Mouse (Mus musculus) heart, postnatal 36 days (tissue): ENCODE results near the gene Rabgap1l. TPM values are rescaled to one million over a fixed set of nuclear protein-coding genes. Genes with fewer than 3 reads are reported as not detected.
"Not testable (repeated sequence)": the region's sequence is repeated elsewhere in the genome, so short reads cannot be mapped to it uniquely, and the experiment has no call there.

Source experiments
- DNase-seq, 2 experiments: peaks; one replicate each; pipeline ENCODE4 v3.0.0; 2021 to 2022
- intact Hi-C: fragments of 180-260 bp; cut with DNase I; formaldehyde crosslinking; loops from one replicate; pipeline ENCODE4 v1.15.1; 2025
- total RNA-seq, 2 experiments: library from RNA; stranded (reverse); gene quantifications; 2 replicates each; pipeline ENCODE4 v1.2.3; 2021

The Rabgap1l gene
- total RNA-seq, 2 experiments from 2014 or later, result 80.3 to 83.6 TPM

- DNase-seq, result no peak
- intact Hi-C loops, result no loop called here
Observed at GRCm38 (mm10) chr1:160606425-160606824, 186.6 kb downstream of the Rabgap1l start.

DNA sequence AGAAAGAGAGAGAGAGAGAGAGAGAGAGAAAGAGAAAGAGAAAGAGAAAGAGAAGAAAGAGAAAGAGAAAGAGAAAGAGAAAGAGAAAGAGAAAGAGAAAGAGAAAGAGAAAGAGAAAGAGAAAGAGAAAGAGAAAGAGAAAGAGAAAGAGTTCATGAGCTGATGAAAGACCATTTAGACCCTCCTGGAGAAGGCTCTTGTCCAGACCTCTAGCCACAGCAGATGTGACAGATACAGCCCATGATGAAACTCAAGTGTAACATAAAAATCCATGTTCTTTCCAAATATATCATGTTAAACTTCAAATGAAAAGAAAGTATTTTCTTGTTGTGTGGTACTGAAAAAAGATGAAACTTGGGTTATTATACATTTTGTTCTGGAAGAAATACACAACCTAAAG is 189.7 kb downstream of the Rabgap1l start:
- DNase-seq, intact Hi-C loops: not testable (repeated sequence)

GRCm38 (mm10) chr1:160597369-160597768 is 195.6 kb downstream of the Rabgap1l start:
- no peak for DNase-seq
- intact Hi-C loops, result no loop called here

- intact Hi-C loops, result no loop called here
- DNase-seq, result no peak
Observed at GRCm38 (mm10) chr1:160596948-160597270, 196.1 kb downstream of the Rabgap1l start.

DNA sequence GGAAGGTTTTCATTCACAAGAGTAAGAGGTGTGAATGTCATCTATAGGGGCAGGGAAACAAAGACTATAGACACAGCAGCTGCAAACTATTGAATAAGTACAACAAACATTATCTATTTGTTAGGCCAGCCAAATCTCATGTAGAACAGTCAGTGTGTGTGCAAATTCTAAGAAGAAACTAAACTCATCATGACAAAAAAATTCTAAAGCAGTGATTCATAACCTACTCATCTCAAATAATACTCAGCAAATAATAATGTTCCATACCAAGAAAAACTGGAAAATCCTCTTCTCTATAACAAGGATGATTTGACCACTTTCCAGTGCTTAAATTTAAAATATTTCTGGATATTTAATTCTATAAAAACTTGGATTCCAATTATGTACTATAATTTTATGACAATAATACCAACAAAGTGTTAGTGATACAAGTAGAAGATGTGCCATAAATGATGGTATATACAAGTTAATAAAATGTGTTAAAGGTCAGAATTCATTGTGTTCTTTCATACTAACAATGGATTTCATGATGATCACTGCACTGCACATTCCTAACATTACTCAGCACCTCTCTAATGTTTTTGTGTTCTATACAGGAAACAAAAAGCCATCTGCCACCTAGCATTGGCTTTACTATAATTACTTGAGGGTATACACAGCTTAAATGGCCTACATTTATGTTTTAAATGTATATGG is 196.6 kb downstream of the Rabgap1l start:
- DNase-seq, result no peak
- intact Hi-C loops, result no loop called here

- DNase-seq, result no peak
- intact Hi-C loops, result no loop called here
Observed at GRCm38 (mm10) chr1:160594576-160594975, 198.4 kb downstream of the Rabgap1l start.

DNA sequence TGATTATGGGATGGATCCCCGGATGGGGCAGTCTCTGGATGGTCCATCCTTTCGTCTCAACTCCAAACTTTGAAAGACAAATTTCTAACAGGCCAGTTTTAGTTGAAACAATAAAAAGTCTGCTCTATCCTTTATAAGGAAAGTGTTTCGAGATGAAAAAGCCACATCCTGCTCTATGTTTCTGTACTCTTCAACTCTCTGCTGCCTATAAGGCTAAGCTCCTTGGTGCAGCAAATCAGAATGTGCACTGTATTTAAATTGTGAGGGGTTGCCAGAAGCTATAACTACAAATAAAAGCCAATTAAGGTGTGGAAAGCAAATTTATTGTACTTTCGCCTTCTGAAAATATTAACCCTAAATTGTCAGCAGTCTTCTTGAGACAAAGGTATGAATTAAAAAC is 198.9 kb downstream of the Rabgap1l start:
- DNase-seq, result no peak
- intact Hi-C loops, result no loop called here

DNA sequence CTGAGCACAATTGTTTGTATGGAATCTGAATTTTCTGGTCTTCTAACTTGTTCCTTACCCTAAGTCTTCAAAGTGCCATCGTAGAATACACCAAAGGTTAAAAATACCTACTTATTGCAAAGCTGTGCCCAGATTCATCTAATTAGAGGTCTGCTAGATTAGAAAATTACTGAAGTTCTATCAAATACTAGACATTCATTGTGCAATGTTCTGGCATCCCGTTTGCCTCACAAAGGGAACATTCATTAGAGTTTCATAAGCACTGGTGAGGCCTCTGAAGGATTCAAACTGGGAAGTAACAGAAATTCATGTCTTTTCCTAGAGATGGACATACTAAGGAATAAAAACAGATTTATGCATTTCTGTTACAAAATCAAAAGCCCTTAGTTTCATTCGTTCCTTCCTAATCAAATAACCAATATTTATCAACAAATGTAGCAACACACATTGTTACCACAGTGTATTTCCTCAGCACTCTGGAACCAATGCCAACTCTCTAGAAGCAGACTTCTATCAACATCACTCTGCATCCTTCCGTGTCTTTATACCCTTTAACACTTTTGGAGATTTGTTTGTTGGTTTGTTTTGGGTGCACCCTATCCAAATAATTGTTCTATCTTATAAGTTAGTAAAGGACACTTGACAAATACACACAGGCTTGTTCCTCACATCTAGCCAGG is 204.0 kb downstream of the Rabgap1l start:
- DNase-seq, result no peak
- intact Hi-C loops, result no loop called here

DNA sequence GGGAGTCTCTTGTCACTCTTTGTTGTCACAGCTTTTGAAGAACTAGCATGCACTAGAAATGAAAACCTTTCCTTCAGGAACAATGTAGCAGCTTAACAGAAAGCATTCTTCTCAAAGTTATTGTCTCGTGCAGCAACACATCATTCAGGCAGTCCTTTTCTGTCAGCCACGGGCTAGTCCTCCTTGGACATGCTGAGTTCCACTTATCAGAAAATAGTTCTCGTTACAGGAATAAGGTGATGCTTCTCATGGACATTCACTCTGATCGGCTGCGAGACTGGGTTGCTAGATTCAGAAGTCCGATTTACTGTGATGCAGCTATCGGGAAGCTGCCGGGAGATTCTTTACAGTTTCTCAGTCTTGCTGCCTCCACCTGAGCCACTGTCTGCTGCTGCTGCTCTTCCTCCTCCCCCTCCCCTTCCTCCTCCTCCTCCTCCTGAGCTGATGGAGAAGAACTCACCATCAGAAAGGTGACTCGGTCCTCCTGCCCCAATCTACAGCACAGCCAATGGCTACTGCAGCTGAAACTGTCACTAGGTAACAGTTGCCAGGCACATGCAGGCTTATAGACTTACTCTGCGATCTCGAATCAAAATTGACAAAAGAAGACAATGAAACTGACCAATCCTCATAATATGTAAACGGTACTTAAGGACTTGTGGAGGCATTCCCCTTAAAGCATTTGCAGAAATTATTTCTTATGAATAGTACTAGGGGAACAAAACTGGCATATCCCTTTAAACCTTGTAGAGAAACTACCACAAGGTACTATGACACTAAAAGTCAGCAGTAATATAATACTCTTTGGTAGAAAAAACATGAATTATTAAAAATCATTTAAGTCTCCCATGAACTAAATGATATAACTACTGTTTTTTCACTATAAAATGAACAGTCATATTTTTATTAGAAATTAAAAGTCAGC is 213.4 kb downstream of the Rabgap1l start:
- intact Hi-C loops, result no loop called here
- no peak for DNase-seq

DNA sequence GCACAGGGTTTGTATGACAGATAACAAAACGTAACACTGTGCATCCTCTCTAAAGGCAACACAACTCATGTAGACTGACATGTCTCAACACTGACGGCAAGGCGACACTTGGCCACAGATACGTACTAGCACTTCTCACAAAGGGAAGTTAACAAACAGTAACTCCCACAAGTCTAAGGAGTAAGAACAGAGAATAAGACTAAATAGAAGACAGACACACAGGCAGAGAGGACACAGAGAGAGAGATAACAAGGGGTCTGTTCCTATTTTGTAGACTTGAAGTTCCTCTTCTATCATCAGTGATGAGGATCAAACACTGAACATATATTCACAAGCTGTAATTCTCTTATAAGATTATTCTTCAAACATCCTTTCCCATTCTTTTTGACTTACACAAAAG is 216.9 kb downstream of the Rabgap1l start:
- DNase-seq, result no peak
- intact Hi-C loops, result no loop called here

- DNase-seq, result no peak
- intact Hi-C loops, result no loop called here
Observed at GRCm38 (mm10) chr1:160574039-160574438, 219.0 kb downstream of the Rabgap1l start.

GRCm38 (mm10) chr1:160566458-160566857 is 226.6 kb downstream of the Rabgap1l start:
- intact Hi-C loops, result no loop called here
- no peak for DNase-seq

DNA sequence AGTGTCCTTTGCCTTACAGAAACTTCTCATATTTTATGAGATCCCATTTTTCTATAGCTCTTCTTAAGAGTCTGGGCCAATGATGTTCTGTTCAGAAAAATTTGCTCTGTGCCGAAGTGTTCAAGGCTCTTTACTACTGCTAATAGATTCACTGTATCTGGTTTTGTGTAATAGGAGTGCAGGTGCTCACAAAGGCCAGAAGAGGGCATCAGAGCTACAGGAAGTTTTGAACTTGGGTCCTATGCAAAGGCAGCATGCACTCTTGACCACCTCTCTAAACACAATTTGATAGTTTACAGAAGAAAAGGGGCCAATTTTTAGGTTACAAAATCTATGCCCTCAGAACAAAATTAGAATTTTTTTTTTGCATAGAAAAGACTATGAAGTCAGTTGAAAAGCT is 231.6 kb downstream of the Rabgap1l start:
- DNase-seq, result no peak
- intact Hi-C loops, result loop anchor here (1.0 kb wide), 1 partner anchor 156 kb away; no protein-coding TSS in a partner anchor

DNA sequence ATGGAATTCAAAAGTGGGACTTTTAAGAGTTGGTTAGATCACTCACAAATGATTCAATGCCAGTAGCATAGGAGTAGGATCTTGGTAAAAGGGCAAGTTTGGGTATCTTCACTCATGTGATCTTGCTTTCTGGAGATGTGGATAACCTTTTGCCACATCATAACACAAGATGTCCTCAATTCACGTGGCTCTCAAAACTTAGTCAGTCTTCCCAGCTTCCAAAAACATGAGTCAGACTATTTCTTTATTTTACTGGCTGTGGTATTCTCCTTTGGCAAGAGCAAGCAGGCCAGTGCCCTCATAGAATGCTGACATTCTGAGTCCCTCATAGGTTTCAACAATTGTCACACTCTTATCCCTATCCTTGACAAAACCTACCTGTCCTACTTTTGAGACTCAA is 242.4 kb downstream of the Rabgap1l start:
- intact Hi-C loops, result no loop called here
- no peak for DNase-seq

DNA sequence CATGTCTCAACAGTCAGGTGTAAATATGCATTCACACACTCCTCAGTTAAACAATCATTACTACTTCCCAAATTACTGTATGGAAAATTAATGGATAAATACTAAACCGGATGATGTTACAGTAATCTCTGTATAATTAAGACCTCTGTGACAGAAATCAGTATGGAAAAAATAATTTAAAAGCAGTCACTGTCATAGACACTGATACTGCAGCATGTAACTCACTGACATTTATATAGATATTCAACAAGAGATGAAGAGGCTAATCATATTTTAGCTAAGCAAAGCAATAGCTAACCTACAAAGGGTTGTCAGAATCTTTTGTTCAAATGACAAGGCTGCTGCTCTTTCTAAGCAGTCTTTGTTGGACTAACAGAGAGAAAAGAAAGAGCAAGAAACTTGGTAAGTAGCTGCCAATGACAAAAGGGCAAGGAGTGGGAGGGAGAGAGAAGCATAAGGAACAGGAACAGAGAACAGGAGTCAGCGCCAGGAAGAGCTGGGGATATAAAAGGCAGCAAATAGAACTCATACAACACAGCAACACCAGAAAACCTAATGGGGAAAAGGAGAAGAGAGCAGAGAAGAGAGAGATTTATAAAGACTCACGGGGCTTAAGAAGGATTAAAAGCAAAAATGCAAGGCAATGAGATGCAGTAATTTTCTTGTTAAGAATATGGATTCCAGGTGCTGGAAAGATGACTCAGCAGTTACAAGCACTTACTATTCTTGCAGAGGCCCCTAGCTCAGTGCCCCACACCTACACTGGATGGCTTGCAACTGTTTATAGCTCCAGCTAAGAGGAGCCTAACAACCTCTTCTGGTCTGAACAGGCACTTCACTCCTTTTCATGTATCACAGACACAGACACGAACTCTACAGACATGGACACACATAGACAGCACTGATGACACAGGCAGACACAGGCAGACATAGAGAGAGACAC is 244.8 kb downstream of the Rabgap1l start:
- intact Hi-C loops, result no loop called here

DNA sequence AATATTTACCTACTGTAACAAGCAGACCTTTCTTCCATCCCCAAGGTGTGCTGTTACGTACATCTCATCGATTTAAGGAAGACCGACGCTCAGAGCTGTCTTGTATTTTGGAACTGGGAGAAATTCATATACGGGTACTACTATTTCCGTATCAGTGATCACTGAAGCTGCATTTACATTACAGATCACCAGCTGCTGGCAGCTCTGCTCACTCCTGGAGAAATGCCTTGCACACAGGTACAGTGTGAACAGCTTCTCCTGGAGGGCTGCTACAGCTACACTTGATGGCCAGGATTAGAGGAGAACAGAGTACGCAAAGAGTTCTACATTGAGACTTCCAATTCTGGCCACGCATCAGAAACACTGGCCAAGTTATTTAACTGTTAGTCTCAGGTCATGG is 257.4 kb downstream of the Rabgap1l start:
- DNase-seq, result no peak
- intact Hi-C loops, result loop anchor here (10.0 kb wide), 1 partner anchor 159 kb away; no protein-coding TSS in a partner anchor

More for the DNA sequence above, 244.8 kb downstream of the Rabgap1l start:
- DNase-seq, result no peak

GRCm38 (mm10) chr1:160534571-160535335 is 258.3 kb downstream of the Rabgap1l start:
- DNase-seq, result peak in 1 of 2 experiments; percentile 29
- intact Hi-C loops, result loop anchor here (10.0 kb wide), 1 partner anchor 160 kb away; no protein-coding TSS in a partner anchor

DNA sequence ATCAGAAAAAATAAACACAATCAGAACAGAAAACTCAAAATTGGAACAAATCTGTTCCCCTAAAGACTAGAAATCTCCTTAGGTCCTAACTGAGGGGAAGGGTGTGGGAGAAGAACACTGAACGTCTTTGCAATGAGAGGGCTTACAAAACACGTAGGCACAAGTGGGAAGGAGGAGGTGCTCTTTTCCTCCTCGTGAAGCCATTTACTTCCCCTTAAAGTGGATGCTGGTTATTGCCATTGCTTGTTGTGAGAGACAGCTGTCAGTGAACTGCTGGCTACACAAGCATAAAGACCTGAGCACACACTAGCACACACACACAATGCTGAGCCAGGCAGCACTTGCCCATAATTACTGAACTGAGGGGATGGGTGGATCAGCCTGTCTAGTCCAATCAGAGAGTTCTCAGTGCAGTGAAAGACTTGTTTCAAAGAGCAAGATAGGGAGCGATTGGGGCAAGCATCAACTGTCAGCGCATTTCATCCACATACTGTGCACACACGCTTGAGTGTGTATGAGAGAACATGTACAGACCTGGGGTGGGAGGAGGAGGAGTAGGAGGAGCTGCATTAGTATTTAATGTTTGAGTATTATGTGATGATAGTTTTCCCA is 259.7 kb downstream of the Rabgap1l start:
- intact Hi-C loops, result loop anchor here (10.0 kb wide), 1 partner anchor 161 kb away; no protein-coding TSS in a partner anchor
- DNase-seq, result no peak

DNA sequence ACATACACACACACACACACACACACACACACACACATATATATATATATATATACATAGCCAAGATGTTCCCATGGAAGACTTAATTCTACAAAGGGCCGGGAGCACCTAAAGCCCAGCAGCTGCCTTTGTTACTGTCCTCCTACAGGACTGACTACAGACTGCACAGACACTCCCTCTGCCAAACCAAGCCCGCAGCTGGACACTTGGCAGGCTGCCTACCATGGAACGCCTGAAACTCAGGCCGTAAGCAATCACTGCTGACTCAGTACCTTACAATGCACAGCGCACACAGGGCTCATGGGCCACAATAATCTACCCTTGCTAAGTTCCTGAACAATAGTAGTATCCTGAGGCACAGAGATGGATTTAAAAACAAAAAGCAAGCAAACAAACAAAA is 261.6 kb downstream of the Rabgap1l start:
- intact Hi-C loops, result loop anchor here (10.0 kb wide), 1 partner anchor 163 kb away; no protein-coding TSS in a partner anchor
- peak; percentile 87 to 88 for DNase-seq
